Mouse (Mus musculus) cerebellum, postnatal 10 days (tissue): ENCODE data around the gene Leng9.

Experiments used
- DNase-seq, 2 experiments: peaks; one replicate each; pipeline ENCODE4 v3.0.0; 2021; ENCODE audit warnings: mixed read lengths in 2 of 2

Leng9 gene

DNA sequence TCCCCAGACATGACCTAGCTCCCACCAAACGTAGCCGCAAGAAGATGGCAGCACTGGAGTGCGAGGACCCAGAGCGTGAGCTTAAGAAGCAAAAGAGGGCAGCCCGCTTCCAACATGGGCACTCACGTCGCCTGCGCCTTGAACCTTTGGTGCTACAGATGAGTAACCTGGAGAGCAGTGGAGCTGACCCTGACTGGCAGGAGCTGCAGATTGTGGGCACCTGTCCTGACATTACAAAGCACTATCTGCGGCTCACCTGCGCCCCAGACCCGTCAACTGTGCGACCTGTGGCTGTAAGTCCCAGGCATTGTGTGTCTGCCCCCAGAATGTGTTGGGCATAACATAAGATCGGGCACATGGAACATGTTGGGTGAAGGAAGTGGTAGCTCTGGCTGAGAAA is 6.1 kb downstream of the Leng9 start:
- peak; percentile 2 for DNase-seq

DNA sequence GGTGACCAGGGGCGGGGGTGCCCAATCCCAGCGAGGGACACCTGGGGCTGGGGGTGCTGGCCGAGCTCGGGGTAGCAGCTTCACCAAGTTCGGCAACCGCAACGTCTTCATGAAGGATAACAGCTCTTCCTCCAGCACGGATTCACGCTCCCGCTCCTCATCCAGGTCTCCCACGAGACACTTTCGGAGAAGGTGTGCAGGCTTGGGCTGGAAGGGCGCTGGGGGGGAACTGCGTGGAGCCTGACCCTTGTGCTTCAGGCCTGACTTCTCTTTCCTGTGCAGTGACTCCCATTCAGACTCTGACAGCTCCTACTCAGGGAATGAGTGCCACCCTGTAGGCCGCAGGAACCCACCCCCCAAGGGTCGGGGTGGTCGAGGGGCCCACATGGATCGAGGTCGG is 6.7 kb downstream of the Leng9 start:
- peak; percentile 3 to 10 for DNase-seq

DNA sequence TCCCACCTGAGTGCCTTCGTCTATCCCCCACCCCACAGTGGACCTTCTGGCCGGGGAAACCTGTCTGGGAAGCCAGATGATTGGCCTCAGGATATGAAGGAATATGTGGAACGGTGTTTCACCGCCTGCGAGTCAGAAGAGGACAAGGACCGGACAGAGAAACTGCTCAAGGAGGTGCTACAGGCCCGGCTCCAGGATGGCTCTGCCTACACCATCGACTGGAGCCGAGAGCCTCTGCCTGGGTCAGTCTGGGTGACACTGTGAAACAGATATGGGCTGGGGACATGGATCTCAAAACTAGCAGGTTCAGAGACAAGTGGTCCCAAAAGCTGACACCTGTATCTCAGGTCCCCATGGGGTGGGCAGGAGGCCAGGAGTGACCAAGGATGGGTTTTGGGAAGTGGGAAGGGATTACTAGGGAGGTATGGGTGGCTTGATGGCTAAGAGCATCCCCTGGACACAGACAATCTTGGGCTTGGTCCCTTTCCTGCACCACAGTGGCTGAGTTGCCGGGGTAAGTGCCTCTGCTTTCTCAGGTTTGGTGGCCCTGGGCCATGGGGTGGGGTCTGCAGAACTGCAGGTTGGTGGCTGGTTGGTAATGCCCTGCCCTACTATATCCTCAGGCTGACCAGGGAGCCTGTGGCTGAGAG is 7.3 kb downstream of the Leng9 start:
- peak; percentile 33 to 42 for DNase-seq

DNA sequence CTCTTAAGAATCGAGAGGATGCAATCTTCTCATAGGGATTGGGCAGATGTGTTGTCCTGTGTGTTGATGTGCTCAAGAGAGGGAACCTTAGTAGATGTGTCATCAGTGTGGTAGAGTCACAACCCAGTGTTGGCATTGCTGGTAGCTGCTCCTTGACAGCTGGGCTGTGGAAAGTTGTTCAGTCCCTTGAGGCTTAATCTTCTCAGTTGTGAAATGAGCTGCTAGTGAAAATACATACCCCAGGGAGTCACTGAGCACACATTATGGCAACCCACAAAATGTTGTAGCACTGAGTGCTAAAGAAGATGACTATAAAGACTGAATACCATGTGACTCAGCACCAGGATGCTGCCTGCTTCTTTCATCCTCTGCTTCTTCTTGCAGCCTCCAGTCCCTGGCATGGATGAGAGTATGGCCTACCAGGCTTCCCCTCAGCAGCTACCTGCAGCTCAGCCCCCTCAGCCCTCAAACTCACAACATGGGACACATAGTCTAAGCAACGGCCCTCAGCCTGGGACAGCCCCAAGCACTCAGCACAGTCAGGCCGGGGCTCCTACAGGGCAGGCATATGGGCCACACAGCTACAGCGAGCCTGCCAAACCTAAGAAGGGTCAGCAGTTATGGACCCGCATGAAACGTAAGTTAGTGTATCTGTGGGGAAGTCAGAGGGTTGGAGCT is 8.4 kb downstream of the Leng9 start:
- DNase-seq: peak; percentile 3 to 6

DNA sequence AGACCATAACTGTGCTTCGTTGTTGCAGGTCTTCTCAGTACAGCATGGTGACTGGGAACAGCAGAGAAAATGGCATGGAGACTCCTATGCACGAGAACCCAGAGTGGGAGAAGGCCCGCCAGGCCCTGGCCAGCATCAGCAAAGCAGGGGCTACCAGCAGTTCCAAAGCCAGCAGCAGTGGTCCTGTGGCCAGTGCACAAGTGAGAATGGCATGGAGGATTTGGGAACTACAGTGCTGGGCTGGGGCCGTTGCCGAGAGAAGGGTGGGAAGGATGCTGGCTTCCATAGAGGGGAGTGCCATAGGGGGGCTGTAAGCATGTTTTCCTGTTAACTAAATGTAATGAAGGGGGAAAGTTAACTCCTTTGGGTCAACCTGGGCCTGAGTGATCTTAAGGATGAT is 10.8 kb downstream of the Leng9 start:
- peak in 1 of 2 experiments; percentile 5 for DNase-seq

DNA sequence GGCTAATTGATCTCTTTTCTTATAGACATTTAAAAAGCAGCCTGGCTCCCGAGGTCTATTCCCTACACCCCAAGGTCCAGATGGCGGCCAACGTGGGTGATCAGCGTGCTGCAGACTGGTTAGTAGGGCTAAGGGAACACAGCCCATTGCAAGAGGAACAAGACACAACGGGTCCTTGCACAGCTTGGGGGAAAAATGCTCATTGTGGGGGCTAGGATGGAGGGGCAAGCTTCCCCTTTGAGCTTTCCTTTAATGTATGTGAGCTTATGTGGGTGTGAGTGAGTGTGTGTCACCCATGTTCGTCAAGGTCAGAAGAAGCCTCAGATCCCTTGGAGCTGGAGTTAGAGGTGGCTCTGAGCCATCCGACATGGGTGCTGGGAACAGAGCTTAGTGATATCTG is 11.5 kb downstream of the Leng9 start:
- peak in 1 of 2 experiments; percentile 10 for DNase-seq

DNA sequence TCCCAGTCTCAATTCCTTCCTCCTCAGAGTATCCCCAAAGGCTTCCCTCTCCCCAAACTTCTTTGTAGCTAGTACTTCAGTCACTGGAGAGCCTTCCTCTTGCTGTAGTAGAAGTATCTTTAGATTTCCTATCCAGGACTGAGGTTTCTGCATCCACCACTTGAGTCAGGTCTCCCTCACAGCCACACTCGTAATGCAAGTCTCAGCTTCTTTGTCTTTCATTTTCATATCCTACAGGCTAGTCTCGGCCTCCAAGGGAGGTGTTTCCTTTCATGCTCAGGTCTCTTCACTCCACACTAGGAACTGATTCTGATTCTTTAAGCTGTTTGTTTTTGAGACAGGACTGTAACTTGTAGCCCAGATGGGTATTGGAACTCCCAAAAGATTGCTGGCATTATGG is 12.0 kb downstream of the Leng9 start:
- DNase-seq: no peak

DNA sequence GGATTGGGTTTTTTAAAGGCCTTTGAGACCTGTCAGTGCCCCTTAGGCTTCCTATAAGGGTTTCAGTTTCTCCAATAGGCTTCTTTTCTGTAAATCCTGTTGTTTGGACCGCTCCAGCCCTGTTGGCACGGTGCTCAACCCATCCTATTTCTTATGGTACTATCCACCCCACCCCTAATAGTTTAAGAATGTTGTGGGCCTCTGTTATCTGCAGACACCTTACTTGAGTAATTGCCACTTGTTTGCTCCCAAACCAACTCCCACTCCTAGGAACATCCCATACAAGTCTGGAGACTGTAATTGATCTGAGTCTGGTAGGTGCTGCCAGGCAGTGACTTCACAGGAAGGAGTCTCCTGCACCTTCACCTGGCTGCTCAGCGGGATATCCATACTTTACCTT is 12.4 kb downstream of the Leng9 start:
- peak; percentile 17 to 21 for DNase-seq

DNA sequence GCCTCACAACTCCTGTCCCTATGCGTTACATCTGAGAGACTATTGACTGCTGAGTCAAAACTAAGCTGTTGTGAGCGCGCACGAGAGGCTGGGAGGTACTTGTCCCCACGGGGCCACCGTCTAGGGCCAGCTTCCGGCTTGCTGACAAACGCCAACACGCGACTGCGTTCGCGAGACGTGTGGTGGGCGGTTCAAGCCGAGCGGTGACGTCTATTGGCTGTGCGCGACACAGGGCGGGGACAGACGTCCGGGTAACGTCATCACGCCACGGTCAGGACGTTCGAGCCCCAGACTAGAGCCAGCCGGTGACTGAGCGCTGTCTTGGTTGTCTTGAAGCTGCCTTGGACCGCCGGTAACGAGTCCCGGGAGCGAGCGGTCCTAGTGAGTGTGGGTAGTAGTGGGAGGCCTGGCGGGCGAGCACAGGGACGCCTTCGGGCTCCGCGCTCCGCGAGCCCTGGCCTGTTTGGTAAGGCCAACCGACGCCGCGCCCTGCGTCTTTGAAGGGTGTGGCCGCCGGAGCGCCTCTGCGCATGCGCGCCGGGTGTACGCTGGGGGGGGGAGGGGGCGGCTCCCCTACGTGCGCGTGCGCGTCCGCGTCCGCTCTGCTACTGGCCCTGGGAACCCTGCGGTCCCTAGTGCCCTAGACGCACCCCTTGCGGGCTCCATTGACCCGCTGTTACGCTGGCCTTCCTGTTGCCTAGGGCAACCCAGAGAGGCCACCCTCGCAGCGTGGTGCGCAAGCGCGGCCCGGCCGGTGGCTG is 13.2 kb downstream of the Leng9 start, which contains the start of gene Leng8:
Gene Leng8 (plus strand): TSS at position 269 of the 761 bp plus-strand sequence.
- DNase-seq: peak; percentile 98 to 99

DNA sequence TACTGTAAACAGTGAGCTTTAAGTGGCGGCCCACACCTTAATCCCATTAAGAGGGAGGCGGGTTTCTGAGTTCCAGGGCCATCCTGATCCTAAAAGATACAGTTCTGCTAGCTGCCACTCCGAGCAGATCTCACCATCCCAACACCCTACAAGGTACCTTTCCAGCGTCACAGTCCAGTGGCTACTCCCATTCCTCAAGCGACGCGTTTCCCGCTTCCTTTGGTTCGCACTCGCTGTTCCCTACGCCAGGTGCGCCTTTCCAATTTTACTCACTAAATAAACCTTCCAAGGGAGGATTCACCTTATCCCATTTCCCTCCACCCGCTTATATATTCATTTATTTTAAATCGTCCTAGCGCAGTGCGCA is 13.8 kb downstream of the Leng9 start:
- DNase-seq: no peak

DNA sequence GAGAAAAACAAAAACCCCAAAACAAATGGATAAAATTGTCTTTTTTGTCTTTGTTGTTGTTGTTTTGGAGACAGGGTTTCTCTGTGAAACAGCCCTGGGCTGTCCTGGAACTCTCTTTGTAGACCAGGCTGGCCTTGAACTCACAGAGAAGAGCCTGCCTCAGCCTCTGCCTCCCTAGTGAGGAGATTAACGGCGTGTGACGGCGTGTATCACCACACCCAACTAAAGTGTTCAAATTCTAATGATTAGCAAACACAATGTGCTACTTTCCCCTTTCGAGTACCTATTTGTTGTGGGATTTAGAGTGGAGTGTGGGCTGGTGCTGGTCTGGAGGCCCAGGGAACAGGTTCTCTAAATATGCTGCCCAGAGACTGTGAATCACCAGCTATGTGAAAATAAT is 15.3 kb downstream of the Leng9 start:
- no peak for DNase-seq

DNA sequence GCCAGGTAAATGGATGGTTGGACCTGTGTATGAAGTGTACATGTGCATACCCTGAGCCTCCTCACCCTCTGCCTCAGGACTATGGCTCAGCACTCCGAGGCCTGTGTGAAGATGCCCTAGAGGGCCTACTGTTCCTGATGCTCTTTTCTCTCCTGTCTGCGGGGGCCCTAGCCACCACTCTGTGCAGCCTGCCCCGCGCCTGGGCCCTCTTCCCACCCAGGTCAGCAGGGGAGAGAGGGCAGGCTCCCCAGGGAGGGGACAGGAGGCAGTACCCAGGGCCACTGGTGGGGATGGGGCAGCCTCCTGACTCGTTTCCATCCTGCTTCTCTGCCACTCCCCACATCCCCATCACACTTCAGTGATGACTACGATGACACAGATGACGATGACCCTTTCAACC is 17.2 kb downstream of the Leng9 start:
- peak; percentile 20 to 26 for DNase-seq

DNA sequence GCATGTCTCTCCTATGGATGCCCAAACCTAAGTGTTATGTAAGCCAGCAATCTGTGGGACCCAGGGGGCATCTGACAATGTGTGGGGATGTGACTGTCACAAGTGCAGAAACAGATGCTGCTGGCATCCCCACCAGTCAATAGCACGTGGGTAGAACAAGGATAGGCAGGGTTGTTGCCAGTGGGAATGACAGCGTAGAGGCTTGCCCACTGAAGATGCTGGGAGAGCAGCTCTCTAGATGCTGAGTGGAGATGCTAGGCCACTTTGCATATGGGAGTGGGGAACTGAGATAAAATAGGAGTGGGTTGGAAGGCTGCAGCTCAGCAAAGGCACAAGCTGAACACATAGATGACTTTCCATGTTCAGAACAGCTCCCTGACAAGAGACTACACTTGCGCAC is 17.6 kb downstream of the Leng9 start:
- DNase-seq: peak in 1 of 2 experiments; percentile 17

DNA sequence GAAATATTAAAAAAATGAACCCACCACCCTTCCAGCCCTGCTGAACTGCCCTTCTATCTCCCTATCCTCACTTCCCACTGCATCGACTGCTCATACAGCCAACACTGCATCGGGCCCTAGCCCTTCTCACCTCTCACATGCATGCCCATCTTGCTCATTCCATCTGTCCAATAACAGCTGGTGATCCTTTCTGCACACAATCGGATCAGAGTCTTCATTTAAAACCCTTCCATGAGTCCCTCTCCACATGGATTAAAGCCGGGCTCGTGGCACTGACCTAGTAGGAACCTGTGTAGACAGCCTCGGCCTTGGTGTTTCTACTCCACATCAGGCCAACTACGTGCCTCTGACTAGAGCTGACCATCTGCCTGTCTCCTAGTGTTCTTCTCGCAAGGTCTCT is 18.2 kb downstream of the Leng9 start:
- no peak for DNase-seq

DNA sequence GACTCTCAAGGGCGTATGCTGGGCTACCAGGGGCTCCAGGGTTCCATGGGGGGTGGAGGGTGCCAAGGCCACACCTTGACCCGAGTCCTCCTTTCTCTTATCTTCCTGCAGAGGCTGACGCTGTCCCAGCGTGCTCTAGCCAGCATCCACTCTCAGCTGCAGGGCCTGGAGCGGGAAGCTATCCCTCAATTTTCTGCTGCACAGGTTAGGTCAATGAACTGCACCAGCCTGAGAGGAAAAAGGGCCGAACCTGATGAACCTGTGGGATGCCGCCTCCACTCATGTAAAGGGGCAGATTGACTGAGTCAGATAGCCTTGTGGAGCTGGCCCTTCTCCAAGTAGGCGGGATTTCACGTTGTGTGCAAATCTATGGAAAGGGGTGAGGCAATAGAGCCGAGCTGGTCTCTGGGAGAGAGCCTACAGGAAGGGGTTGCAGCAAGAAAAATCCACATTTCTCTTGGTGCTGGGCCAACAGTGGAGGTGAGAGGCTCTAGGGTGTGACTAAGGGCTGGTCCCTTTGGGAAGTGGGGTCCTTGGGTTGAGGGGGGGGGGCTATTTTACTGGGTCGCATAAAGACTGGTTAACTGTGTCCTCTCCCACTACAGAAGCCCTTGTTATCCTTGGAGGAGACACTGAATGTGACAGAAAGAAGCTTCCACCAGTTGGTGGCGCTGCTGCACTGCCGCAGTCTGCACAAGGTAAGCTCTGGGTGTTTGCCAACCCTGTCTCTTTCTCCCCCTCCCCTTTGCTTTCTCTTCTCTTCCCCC is 19.3 kb downstream of the Leng9 start:
- DNase-seq: peak; percentile 95 to 99

DNA sequence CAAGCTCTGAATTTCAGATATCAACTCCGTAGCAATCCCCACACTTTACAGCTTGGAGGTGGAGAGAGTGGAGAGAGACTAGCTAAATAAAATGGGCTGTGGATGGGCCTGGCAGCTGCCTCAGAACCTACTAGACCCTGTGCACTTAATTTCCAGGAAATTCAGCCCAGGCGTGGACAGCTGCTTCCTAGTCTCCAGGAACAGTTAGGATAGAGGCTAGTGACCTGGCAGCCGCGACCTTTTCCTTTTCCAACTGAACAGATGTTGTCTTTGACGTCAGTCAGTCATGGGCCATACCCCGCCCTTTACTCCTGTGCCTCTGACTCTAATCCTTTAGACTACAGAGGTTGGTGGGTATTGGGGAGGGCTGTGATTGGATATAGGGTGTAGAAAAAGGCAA is 21.3 kb downstream of the Leng9 start:
- peak; percentile 47 to 55 for DNase-seq

DNA sequence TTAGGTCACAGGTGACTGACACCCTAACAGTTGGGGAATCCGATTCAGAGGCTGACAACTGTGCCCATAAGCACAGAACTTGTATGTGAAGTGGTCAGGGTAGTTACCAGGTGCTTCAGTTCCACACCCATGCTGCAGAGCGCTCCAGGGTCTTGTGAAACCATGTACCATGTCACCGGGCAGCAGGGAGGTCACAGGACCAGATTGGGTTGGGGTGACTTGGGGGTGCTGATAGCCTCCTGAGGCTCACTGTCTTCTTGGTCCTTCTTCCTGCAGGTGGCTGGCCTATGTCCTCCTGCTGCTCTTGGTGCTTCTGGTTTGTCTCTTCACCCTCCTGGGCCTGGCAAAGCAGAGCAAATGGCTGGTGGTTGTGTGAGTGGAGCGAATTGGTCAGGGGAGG is 22.3 kb downstream of the Leng9 start:
- peak in 1 of 2 experiments; percentile 4 for DNase-seq

DNA sequence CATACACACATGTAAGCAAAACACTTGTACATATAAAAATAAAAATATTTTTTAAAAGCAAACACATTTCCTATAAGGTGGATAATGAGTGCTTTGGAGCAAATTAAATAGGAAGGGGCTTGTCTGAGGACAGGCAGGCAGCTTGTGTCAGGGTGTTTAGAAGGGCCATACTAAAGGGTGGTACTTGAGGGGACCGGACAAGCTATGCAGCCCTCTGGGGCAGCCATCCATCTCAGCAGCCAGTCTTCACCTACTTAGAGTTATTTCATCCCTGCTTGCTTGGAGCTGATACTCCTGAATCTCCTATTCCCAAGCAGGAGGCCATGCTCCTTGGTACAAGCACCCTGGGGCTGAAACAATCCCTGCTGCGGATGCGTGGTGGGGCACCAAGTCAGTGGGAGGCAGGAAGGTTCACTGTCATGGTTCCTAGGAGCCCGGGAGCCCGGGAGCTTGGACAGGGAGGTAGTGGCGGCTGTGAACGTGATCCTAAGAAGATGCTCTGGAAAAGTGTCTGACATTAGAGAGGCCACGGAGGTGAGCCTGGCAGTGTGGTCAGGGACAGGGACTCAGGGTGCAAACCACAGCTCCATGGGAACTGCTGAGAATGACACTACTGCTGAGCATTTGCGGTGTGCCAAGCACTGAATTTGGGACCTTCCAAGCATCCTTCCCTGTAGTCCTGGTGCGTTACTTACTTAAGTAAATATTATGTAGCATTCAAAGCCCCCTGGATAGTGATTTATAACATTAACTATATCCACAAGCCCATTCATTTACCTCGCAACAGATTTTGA is 23.0 kb downstream of the Leng9 start:
- peak in 1 of 2 experiments; percentile 10 for DNase-seq

DNA sequence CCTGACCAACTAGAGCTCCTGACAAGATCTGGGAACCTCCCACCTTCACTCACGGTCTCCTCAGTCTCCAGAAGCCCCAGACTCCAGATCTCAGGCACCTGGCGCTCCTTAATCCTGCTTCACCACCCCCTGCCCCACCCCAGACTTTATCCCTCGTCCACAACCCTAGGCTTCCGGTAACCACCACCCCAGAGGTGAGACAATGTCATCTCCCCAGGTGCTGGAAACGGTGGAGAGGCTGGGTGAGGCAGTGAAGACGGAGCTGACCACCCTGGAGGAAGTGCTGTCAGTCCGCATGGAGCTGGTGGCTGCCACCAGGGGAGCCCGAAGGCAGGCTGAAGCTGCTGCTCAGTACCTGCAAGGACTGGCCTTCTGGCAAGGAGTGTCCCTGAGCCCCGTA is 24.9 kb downstream of the Leng9 start:
- peak; percentile 26 to 28 for DNase-seq

DNA sequence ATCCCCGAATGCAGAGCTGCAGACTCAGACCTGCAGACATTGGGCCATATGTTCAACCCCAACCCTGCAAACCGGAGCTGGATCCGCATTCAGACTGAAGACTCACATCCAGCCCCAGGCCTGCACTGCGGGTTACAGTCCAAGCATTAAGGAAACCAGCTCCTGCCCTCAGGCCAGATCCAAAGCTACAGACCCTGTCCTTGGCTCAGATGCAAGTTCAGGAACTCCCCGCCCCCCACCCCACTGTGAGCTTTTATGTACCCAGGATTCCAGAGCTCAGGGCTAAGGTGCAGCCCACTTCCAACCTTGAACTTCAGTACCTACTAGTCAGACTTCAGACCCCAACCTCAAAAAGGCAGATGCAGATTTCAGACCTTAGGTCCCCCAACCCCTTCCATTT is 25.3 kb downstream of the Leng9 start:
- DNase-seq: no peak

DNA sequence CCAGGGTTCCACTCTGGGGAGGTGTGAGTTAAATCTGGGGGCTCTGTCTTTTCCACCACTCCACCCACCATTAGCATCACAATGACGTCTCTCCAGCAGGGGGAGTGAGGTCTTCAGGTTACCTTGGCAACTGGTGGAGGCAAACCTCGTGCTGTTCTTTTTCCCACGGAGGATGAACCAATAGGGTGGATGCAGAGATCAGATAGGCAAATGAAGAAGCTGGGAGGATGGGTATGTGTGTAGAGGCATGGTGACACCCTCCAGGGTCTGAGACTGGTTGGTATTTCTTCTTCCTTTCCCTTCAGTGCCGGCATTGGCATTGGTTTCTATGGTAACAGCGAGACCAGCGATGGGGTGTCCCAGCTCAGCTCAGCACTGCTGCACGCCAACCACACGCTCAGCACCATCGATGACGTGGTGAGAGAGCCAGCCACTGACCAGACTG is 25.8 kb downstream of the Leng9 start:
- DNase-seq: peak; percentile 89 to 91

DNA sequence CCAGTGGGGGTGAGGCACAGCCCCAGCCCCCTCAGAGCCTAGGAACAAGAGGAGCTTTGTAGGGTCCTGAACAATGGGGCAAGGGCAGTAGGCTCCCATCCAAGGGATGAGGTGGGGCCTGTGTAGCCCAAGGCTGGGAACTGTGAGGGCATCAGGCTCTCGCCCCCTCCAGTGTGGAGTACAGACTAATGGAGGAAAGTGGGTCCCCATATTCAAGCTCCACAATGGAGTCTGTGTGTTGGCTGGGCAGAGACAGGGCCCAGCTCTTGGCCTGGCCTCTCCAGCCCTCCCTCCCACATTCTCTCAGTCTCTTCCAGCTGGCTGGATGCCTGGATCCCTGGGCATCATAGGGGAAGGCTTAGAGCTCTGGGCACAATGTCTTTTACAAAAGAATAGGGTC is 26.4 kb downstream of the Leng9 start:
- peak; percentile 91 to 94 for DNase-seq
